Mouse (Mus musculus): ENCODE results near the gene Asic3.
"Not testable (repeated sequence)": the region's sequence is repeated elsewhere in the genome, so short reads cannot be mapped to it uniquely, and the experiment has no call there.

The Asic3 gene

DNA sequence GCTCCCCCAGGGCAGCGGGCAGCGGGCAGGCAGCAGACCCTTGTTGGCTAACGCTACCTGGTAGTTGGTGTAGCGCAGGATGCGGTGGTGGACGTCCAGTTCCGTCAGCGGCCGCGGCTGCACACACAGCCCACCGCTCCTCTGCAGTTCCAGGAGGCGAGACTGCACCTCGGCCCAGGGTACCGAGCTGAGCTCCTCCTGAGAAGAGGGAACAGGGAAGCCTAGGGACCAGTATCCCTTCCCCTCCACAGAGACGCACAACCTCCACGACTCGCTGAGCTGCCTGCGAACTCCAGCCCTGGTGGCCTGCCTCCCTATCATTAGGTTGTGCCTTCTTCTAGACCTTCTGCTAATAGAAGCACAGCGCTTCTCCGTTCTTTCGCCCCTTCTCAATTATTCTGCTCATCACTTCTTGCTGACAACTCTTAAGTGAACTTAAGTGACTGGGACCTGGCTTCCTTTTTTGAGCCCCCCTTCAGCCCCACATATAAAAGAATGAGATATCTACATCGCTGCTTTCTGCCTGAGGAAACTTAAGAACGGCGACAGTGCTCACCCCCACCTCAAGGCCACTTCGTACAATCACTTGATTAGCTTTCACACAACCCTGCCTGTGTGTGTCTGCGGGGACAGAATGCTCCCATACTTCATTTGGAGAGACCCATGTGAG is 24.8 kb upstream of the Asic3 start:
- no peak for DNase-seq (ENCODE audit: low spot score in 2 of 2)

DNA sequence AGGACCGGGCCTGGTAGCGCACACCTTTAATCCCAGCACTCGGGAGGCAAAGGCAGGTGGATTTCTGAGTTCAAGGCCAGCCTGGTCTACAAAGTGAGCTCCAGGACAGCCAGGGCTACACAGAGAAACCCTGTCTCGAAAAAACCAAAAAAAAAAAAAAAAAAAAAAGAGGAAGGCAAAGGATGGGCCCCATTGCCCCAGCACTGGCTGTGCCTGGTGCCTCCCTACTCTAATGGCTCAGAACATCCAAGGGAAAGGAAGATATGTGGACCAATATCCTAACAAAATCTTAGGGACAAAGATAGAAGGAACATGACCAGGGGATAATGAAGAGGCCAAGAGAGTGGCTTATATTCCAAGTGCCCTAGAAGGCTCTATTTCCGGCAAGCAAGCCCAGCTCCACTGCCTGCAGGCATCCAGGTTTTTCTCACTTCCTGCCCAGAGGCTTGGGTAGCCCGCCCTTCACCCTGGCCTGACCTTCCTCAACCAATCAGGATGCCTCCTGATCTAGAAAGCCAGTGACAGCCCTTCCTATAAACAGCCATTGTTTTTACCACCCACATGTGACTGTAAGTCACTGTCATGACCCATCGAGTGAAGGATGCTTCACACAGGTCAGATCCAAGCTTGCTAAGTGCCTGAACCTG is 24.1 kb upstream of the Asic3 start:
- DNase-seq (ENCODE audit: low spot score in 2 of 2): no peak

- no peak for DNase-seq (ENCODE audit: low spot score in 2 of 2)
Measured at GRCm38 (mm10) chr5:24389658-24390020, 23.6 kb upstream of the Asic3 start.

GRCm38 (mm10) chr5:24391864-24392263 is 21.3 kb upstream of the Asic3 start, which contains the start of gene Atg9b:
Gene Atg9b (minus strand): TSS chr5:24392143.
- DNase-seq (ENCODE audit: low spot score in 2 of 2): no peak

DNA sequence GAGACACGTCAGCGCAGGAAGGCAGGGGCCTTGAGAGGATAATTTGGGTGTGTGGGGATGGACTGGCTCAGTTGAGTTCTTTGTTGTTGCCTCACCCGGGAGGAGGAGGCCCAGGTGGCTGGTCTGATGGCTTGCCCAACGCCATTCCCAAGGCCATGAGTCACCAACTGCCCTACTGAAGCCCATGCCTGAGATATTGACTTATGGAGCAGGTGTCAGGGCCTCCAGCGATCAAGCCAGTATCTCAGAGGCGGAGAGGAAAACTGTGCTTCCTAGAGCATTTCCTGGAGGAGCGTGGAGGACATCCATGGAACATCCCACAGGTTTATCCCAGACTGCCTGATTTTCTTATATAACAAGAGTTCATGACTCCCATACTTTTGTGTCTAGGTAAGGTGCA is 20.5 kb upstream of the Asic3 start:
- no peak for DNase-seq (ENCODE audit: low spot score in 2 of 2)

- peak; percentile 77 to 93 for DNase-seq (ENCODE audit: low spot score in 2 of 2)
Measured at GRCm38 (mm10) chr5:24393392-24393997, 19.7 kb upstream of the Asic3 start, which contains the start of gene Abcb8. Gene Abcb8 (plus strand): TSS chr5:24393663.

DNA sequence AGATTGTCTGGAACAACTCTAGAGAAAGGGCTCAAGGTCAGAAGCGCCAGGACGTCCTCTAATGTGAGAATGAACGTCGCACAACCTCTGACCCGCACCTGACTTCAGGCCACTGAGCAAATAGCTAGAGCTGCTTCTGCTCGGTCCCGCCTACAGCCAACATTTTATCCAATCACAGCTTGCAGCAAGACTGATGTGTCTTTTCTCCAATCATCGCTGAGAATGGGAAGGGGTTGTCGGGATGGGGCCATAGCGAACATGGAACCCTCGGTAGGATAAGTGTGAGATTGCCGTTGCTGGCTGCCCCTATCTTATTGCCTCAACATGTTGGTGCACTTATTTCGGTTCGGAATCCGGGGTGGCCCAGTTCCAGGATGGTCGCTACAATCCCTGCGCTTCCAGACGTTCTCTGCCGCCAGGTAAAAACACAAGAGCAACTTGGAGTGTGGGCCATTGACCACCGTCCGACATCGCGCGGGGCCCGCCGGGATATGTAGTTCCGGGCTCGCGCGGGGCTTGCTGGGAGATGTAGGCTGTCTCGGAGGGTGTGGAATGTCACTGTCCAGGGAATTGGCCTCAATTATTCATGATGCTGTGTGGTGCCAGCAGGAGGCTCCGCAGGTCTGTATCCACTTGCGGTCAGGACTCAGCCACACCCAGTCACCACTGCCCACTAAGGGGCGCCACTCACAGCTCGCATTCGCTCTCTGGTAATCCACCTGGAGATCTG is 18.9 kb upstream of the Asic3 start:
- peak; percentile 95 to 98 for DNase-seq (ENCODE audit: low spot score in 2 of 2)

GRCm38 (mm10) chr5:24396254-24396653 is 16.9 kb upstream of the Asic3 start:
- DNase-seq (ENCODE audit: low spot score in 2 of 2): not testable (repeated sequence)

- no peak for DNase-seq (ENCODE audit: low spot score in 2 of 2)
Measured at GRCm38 (mm10) chr5:24399686-24400085, 13.5 kb upstream of the Asic3 start.

- no peak for DNase-seq (ENCODE audit: low spot score in 2 of 2)
Measured at GRCm38 (mm10) chr5:24400362-24400761, 12.8 kb upstream of the Asic3 start.

- DNase-seq (ENCODE audit: low spot score in 2 of 2): no peak
Measured at GRCm38 (mm10) chr5:24400911-24401605, 12.1 kb upstream of the Asic3 start.

- peak in 1 of 2 experiments; percentile 32 for DNase-seq (ENCODE audit: low spot score in 2 of 2)
Measured at GRCm38 (mm10) chr5:24401969-24402368, 11.2 kb upstream of the Asic3 start.

DNA sequence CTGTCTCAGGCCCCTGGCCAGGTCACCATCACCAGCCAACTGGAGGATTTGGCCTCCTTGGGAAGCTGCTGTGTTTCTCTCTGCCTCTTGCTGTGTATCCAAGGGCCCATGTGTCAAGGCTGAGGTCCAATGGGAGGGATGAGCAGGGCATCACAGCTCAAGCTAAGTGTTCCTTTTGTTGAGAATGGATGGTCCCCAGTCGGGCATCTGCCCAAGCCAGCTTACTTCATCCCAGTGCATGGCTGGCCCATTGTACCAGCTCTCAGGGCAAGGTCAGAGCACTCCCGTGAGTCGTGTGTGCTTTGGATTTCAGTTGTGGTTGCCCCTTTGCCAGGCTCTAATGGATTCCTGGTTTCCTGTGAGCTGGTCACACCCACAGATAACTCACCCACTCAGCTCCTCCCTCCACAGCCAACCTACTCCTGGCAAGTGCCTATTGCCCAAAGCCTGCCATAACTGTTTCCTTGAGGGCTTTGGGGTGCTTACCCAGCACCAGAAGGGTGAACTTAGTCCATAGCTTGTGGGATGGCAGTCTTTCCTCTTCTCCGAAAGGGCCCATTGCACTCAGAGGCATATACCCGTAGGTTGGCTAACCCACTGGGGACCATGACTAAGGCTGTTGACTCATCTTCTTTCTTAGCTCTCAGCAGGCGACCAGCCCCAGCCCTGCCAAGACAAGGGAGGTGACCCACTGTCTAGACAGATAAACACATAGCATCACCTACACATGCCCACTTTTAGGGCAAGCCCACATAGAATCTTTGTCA is 8.4 kb upstream of the Asic3 start:
- peak in 1 of 2 experiments; percentile 40 for DNase-seq (ENCODE audit: low spot score in 2 of 2)

- no peak for DNase-seq (ENCODE audit: low spot score in 2 of 2)
Measured at GRCm38 (mm10) chr5:24405389-24405876, 7.8 kb upstream of the Asic3 start.

GRCm38 (mm10) chr5:24408651-24409050 is 4.5 kb upstream of the Asic3 start:
- peak in 1 of 2 experiments; percentile 37 for DNase-seq (ENCODE audit: low spot score in 2 of 2)

DNA sequence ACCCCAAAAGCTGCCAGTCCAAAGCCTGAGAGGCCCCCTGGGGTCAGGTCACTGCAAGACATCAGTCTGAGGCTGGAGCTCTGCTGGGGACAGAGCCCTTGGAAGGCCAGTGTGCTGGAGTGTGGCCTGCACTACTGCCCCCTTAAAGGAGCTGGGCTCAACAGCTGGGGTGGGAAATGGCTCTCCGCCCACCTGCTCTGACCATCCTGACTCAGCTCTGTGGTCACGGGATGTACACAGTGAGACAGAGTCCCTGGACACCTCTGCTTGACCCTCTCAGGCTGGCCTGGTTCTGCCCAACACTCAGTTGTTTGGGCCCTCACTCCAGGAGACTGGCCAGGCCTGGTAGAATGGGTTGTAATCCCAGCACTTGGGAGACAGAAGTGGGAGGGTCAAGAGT is 3.7 kb upstream of the Asic3 start:
- no peak for DNase-seq (ENCODE audit: low spot score in 2 of 2)

DNA sequence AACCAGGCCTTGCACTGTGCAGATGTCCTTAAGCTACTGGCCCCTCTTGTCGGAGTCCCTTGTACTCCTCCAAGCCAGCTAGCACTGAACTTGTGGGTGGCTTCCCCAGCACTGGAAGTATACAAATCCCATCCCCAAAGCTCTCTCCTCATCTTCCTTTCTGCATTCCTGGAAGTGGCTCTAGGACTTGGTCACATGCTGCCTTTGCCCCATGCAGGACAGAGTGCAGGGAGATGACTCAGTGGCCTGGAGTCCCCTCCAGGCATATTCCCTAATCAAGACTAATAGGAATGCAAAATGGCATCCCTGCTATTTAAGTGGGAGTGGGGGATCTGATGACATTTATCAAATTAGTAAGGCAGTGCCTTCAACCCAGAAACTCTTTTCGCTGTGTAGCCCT is 1.1 kb upstream of the Asic3 start:
- no peak for DNase-seq (ENCODE audit: low spot score in 2 of 2)

DNA sequence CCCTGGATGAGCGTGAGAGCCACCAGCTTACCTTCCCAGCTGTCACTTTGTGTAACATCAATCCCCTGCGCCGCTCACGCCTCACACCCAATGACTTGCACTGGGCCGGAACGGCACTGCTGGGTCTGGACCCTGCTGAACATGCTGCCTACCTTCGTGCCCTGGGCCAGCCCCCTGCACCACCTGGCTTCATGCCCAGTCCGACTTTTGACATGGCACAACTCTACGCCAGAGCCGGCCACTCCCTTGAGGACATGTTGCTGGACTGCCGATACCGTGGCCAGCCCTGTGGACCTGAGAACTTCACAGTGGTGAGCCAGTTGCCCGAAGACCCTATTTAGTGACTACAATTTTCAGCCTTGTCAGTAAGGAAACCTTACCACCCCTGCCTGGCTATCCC is 746 bp downstream of the Asic3 start:
- DNase-seq (ENCODE audit: low spot score in 2 of 2): no peak

DNA sequence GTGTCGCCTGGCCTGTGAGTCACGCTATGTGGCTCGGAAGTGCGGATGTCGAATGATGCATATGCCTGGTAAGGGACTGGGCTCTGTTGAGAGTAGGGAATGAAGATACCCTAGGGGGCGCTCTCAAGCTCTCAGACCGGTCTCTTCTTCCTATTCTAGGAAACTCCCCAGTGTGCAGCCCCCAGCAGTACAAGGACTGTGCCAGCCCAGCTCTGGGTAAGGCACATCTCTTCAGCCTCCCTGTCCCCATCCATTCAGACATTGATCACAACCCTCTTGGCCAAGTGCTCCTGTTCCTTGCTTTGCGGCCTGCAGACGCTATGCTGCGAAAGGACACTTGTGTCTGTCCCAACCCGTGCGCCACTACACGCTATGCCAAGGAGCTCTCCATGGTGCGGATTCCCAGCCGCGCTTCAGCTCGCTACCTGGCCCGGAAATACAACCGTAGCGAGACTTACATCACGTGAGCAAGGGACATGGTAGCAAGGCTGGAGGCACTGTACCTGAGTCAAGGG is 3.1 kb downstream of the Asic3 start:
- peak in 1 of 2 experiments; percentile 82 for DNase-seq (ENCODE audit: low spot score in 2 of 2)

- no peak for DNase-seq (ENCODE audit: low spot score in 2 of 2)
Measured at GRCm38 (mm10) chr5:24417587-24417986, 4.4 kb downstream of the Asic3 start.

- no peak for DNase-seq (ENCODE audit: low spot score in 2 of 2)
Measured at GRCm38 (mm10) chr5:24420381-24420780, 7.2 kb downstream of the Asic3 start.

All from left cerebral cortex, adult 9 months (tissue).